Mouse (Mus musculus) liver, adult 2 months (tissue): Measurements from ENCODE around the gene Ebf1. TPM values are rescaled to one million over a fixed set of nuclear protein-coding genes. Genes with fewer than 3 reads are reported as not detected.

Experiments
- DNase-seq: peaks from one replicate; pipeline ENCODE4 v3.0.0-alpha.2; 2011; ENCODE audit warnings: low read depth, low spot score; ENCODE audit errors: extremely low read depth
- H3K27ac ChIP-seq: fragments of 200-500 bp; replicated peaks from 2 replicates; pipeline ENCODE4 v1.5.1; 2012; ENCODE audit warnings: low read depth, mild to moderate bottlenecking, control low read depth, inconsistent platforms, low read length; ENCODE audit not compliant: insufficient read depth
- H3K27me3 ChIP-seq: fragments of 200-500 bp; 2 replicates; pipeline ENCODE4 v1.6.1; 2012; ENCODE audit warnings: mild to moderate bottlenecking, moderate library complexity, low read length, inconsistent platforms; ENCODE audit not compliant: control insufficient read depth, insufficient read depth
- H3K36me3 ChIP-seq: fragments of 200-500 bp; 2 replicates; pipeline ENCODE4 v1.6.1; 2012; ENCODE audit warnings: low read length, inconsistent platforms; ENCODE audit not compliant: control insufficient read depth, insufficient read depth
- H3K4me1 ChIP-seq: fragments of 200-500 bp; 2 replicates; pipeline ENCODE4 v1.6.1; 2011; ENCODE audit warnings: low read length; ENCODE audit not compliant: control insufficient read depth, insufficient read depth
- H3K4me3 ChIP-seq: fragments of 200-500 bp; 2 replicates; pipeline ENCODE4 v1.5.1; 2011; ENCODE audit warnings: low read depth, mild to moderate bottlenecking, control low read depth, low read length, moderate library complexity; ENCODE audit not compliant: insufficient read depth
- H3K79me2 ChIP-seq: fragments of 200-500 bp; 2 replicates; pipeline ENCODE4 v1.6.1; 2012; ENCODE audit warnings: inconsistent platforms, mild to moderate bottlenecking, low read length, moderate library complexity; ENCODE audit not compliant: control insufficient read depth, insufficient read depth
- H3K9ac ChIP-seq: fragments of 200-500 bp; 2 replicates; pipeline ENCODE4 v1.6.1; 2012; ENCODE audit warnings: low read depth, mild to moderate bottlenecking, control low read depth, inconsistent platforms, low read length
- CTCF ChIP-seq: fragments of 200-500 bp; IDR thresholded peaks from 2 replicates; pipeline ENCODE4 v1.5.1; 2011; ENCODE audit warnings: low read depth, low read length, control low read depth
- POLR2A ChIP-seq: fragments of 200-500 bp; IDR thresholded peaks from 2 replicates; pipeline ENCODE4 v1.6.1; 2011; ENCODE audit warnings: low read length, control low read depth; ENCODE audit not compliant: insufficient read depth; ENCODE audit errors: extremely low read depth
- WGBS: fragments of 180-500 bp; shearing (Covaris S2); methylation state at CpG from one replicate; pipeline ENCODE4 v1.1.7; 2018; 5-methylcytosine and 5-hydroxymethylcytosine counted together
- polyA plus RNA-seq: library from polyadenylated mRNA; depleted of rRNA; stranded (reverse); fragments of >200 nt; gene quantifications from 2 replicates; pipeline ENCODE4 v1.2.3, GENCODE M21; 2012
- total RNA-seq: library from RNA; depleted of rRNA; stranded (reverse); fragments of >200 nt; gene quantifications from 2 replicates; pipeline ENCODE4 v1.2.3, GENCODE M21; 2014

The Ebf1 gene
- total and polyA plus RNA-seq, 2 experiments: 0.23 to 0.37 TPM

GRCm38 (mm10) chr11:44632064-44632968, 15.2 kb downstream of the Ebf1 start:
- no peaks in the 10 kb centered on the region for H3K36me3 ChIP-seq
- H3K4me3 ChIP-seq: no peak overlapping the region
- no peaks in the 10 kb centered on the region; the same call in 1 of the 2 replicates for H3K27me3 ChIP-seq
- H3K27ac ChIP-seq: no peak overlapping the region
- H3K79me2 ChIP-seq: no peaks in the 10 kb centered on the region
- DNase-seq: no peak
- WGBS: 80% methylated on average over 15 of the region's 15 CpGs
- TF ChIP-seq CTCF: no peak
- no peak for TF ChIP-seq POLR2A
- H3K4me1 ChIP-seq: no peaks in the 10 kb centered on the region
- H3K9ac ChIP-seq: no peak overlapping the region

GRCm38 (mm10) chr11:44633001-44633693, 16.0 kb downstream of the Ebf1 start:
- no peak overlapping the region for H3K9ac ChIP-seq
- H3K36me3 ChIP-seq: no peaks in the 10 kb centered on the region
- no peaks in the 10 kb centered on the region for H3K79me2 ChIP-seq
- no peak for DNase-seq
- no peak for TF ChIP-seq CTCF
- TF ChIP-seq POLR2A: no peak
- H3K27me3 ChIP-seq: no peaks in the 10 kb centered on the region; the same call in 1 of the 2 replicates
- 84% methylated on average over 2 of the region's 2 CpGs for WGBS
- no peak overlapping the region for H3K27ac ChIP-seq
- no peaks in the 10 kb centered on the region for H3K4me1 ChIP-seq
- no peak overlapping the region for H3K4me3 ChIP-seq

- TF ChIP-seq POLR2A (no peak), CTCF (no peak)
- Histone ChIP-seq H3K27me3 (no peaks in the 10 kb centered on the region; the same call in 1 of the 2 replicates), H3K9ac (no peak overlapping the region), H3K4me1 (no peaks in the 10 kb centered on the region), H3K27ac (no peak overlapping the region), H3K36me3 (no peaks in the 10 kb centered on the region), H3K4me3 (no peak overlapping the region), H3K79me2 (no peaks in the 10 kb centered on the region)
- WGBS: 92% methylated on average over 6 of the region's 6 CpGs
- DNase-seq: no peak
Observed at GRCm38 (mm10) chr11:44634552-44635193, 17.6 kb downstream of the Ebf1 start.

- 76% methylated on average over 1 of the region's 1 CpGs for WGBS
- H3K9ac ChIP-seq: no peak overlapping the region
- H3K4me3 ChIP-seq: no peak overlapping the region
- no peaks in the 10 kb centered on the region for H3K79me2 ChIP-seq
- no peaks in the 10 kb centered on the region for H3K4me1 ChIP-seq
- no peak for DNase-seq
- no peaks in the 10 kb centered on the region; the same call in 1 of the 2 replicates for H3K27me3 ChIP-seq
- no peak overlapping the region for H3K27ac ChIP-seq
- no peaks in the 10 kb centered on the region for H3K36me3 ChIP-seq
- TF ChIP-seq POLR2A (no peak), CTCF (no peak)
Observed at GRCm38 (mm10) chr11:44636241-44636640, 19.1 kb downstream of the Ebf1 start.

- DNase-seq: no peak
Observed at GRCm38 (mm10) chr11:44638193-44638754, 21.2 kb downstream of the Ebf1 start.

More at GRCm38 (mm10) chr11:44638193-44638754, 21.2 kb downstream of the Ebf1 start:
- Histone ChIP-seq H3K4me3 (no peak overlapping the region), H3K27me3 (no peaks in the 10 kb centered on the region), H3K36me3 (no peaks in the 10 kb centered on the region), H3K4me1 (no peaks in the 10 kb centered on the region), H3K79me2 (no peaks in the 10 kb centered on the region), H3K9ac (no peak overlapping the region), H3K27ac (no peak overlapping the region)
- 79% methylated on average over 4 of the region's 4 CpGs for WGBS
- TF ChIP-seq POLR2A (no peak), CTCF (no peak)
